Mouse (Mus musculus): ENCODE results near the gene Rsf1. TPM values are rescaled to one million over a fixed set of nuclear protein-coding genes. Genes with fewer than 3 reads are reported as not detected.

Rsf1 gene
- polyA plus RNA-seq, 1 experiment = 15.2 TPM

GRCm38 (mm10) chr7:97714651-97715050 is 135.0 kb downstream of the Rsf1 start:
- WGBS = 96% methylated on average over 5 of the region's 5 CpGs
- no peaks in the 10 kb centered on the region for H3K4me1 ChIP-seq (ENCODE audit: control insufficient read depth, insufficient read depth, low read length)

GRCm38 (mm10) chr7:97717326-97717725 is 137.6 kb downstream of the Rsf1 start:
- no peaks in the 10 kb centered on the region for H3K4me1 ChIP-seq (ENCODE audit: control insufficient read depth, insufficient read depth, low read length)
- DNase-seq = no peak
- WGBS = 90% methylated on average over 1 of the region's 1 CpGs
- H3K27ac ChIP-seq (ENCODE audit: insufficient read depth, low read length) = no peak overlapping the region
- no peak overlapping the region for H3K4me3 ChIP-seq (replicated peaks; ENCODE audit: insufficient read depth, low read depth, low read length)
- no peaks in the 10 kb centered on the region for H3K27me3 ChIP-seq (ENCODE audit: control insufficient read depth, insufficient read depth, low read length)
- TF ChIP-seq POLR2A (IDR thresholded peaks at IDR 0.05; ENCODE audit: borderline replicate concordance, insufficient read depth, low read length) = no peak
- TF ChIP-seq CTCF (IDR thresholded peaks at IDR 0.05; ENCODE audit: borderline replicate concordance, insufficient read depth, low read depth, low read length) = no peak

More at GRCm38 (mm10) chr7:97714651-97715050, 135.0 kb downstream of the Rsf1 start:
- no peak for DNase-seq
- TF ChIP-seq CTCF (IDR thresholded peaks at IDR 0.05; ENCODE audit: borderline replicate concordance, insufficient read depth, low read depth, low read length) (no peak), POLR2A (IDR thresholded peaks at IDR 0.05; ENCODE audit: borderline replicate concordance, insufficient read depth, low read length) (no peak)
- Histone ChIP-seq H3K27ac (ENCODE audit: insufficient read depth, low read length) (no peak overlapping the region), H3K4me3 (replicated peaks; ENCODE audit: insufficient read depth, low read depth, low read length) (no peak overlapping the region), H3K27me3 (ENCODE audit: control insufficient read depth, insufficient read depth, low read length) (no peaks in the 10 kb centered on the region)

- WGBS = 70% methylated on average over 5 of the region's 5 CpGs
- no peak overlapping the region for H3K27ac ChIP-seq (ENCODE audit: insufficient read depth, low read length)
- H3K4me1 ChIP-seq (ENCODE audit: control insufficient read depth, insufficient read depth, low read length) = no peaks in the 10 kb centered on the region
- no peak overlapping the region for H3K4me3 ChIP-seq (replicated peaks; ENCODE audit: insufficient read depth, low read depth, low read length)
- no peaks in the 10 kb centered on the region for H3K27me3 ChIP-seq (ENCODE audit: control insufficient read depth, insufficient read depth, low read length)
- DNase-seq = no peak
- TF ChIP-seq CTCF (IDR thresholded peaks at IDR 0.05; ENCODE audit: borderline replicate concordance, insufficient read depth, low read depth, low read length) = no peak
- TF ChIP-seq POLR2A (IDR thresholded peaks at IDR 0.05; ENCODE audit: borderline replicate concordance, insufficient read depth, low read length) = no peak
Measured at GRCm38 (mm10) chr7:97719078-97719477, 139.4 kb downstream of the Rsf1 start.

GRCm38 (mm10) chr7:97720109-97720508 is 140.4 kb downstream of the Rsf1 start:
- no peak overlapping the region for H3K4me3 ChIP-seq (replicated peaks; ENCODE audit: insufficient read depth, low read depth, low read length)
- WGBS = 79% methylated on average over 5 of the region's 5 CpGs
- H3K27me3 ChIP-seq (ENCODE audit: control insufficient read depth, insufficient read depth, low read length) = no peaks in the 10 kb centered on the region
- DNase-seq = no peak
- TF ChIP-seq POLR2A (IDR thresholded peaks at IDR 0.05; ENCODE audit: borderline replicate concordance, insufficient read depth, low read length) (no peak), CTCF (IDR thresholded peaks at IDR 0.05; ENCODE audit: borderline replicate concordance, insufficient read depth, low read depth, low read length) (no peak)
- no peaks in the 10 kb centered on the region for H3K4me1 ChIP-seq (ENCODE audit: control insufficient read depth, insufficient read depth, low read length)
- no peak overlapping the region for H3K27ac ChIP-seq (ENCODE audit: insufficient read depth, low read length)

GRCm38 (mm10) chr7:97722278-97722918 is 142.7 kb downstream of the Rsf1 start:
- H3K27me3 ChIP-seq (ENCODE audit: control insufficient read depth, insufficient read depth, low read length) = no peaks in the 10 kb centered on the region
- no peak overlapping the region for H3K4me3 ChIP-seq (replicated peaks; ENCODE audit: insufficient read depth, low read depth, low read length)
- 93% methylated on average over 7 of the region's 7 CpGs for WGBS
- H3K27ac ChIP-seq (ENCODE audit: insufficient read depth, low read length) = no peak overlapping the region
- TF ChIP-seq POLR2A (IDR thresholded peaks at IDR 0.05; ENCODE audit: borderline replicate concordance, insufficient read depth, low read length) (no peak), CTCF (IDR thresholded peaks at IDR 0.05; ENCODE audit: borderline replicate concordance, insufficient read depth, low read depth, low read length) (no peak)
- no peaks in the 10 kb centered on the region for H3K4me1 ChIP-seq (ENCODE audit: control insufficient read depth, insufficient read depth, low read length)
- no peak for DNase-seq

- 82% methylated on average over 11 of the region's 11 CpGs for WGBS
- Histone ChIP-seq H3K4me3 (replicated peaks; ENCODE audit: insufficient read depth, low read depth, low read length) (no peak overlapping the region), H3K4me1 (ENCODE audit: control insufficient read depth, insufficient read depth, low read length) (0 out of 2 replicates have a peak, but pooled peaks cover under 1% of the 10 kb centered on the region), H3K27me3 (ENCODE audit: control insufficient read depth, insufficient read depth, low read length) (no peaks in the 10 kb centered on the region), H3K27ac (ENCODE audit: insufficient read depth, low read length) (no peak overlapping the region)
- TF ChIP-seq POLR2A (IDR thresholded peaks at IDR 0.05; ENCODE audit: borderline replicate concordance, insufficient read depth, low read length) (no peak), CTCF (IDR thresholded peaks at IDR 0.05; ENCODE audit: borderline replicate concordance, insufficient read depth, low read depth, low read length) (no peak)
- DNase-seq = no peak
Measured at GRCm38 (mm10) chr7:97723646-97724538, 144.2 kb downstream of the Rsf1 start.

- no peak for DNase-seq
- 98% methylated on average over 6 of the region's 6 CpGs for WGBS
- Histone ChIP-seq H3K27me3 (ENCODE audit: control insufficient read depth, insufficient read depth, low read length) (no peaks in the 10 kb centered on the region), H3K4me1 (ENCODE audit: control insufficient read depth, insufficient read depth, low read length) (0 out of 2 replicates have a peak, but pooled peaks cover 3% of the 10 kb centered on the region), H3K4me3 (replicated peaks; ENCODE audit: insufficient read depth, low read depth, low read length) (no peak overlapping the region), H3K27ac (ENCODE audit: insufficient read depth, low read length) (no peak overlapping the region)
- no peak for TF ChIP-seq POLR2A (IDR thresholded peaks at IDR 0.05; ENCODE audit: borderline replicate concordance, insufficient read depth, low read length)
- no peak for TF ChIP-seq CTCF (IDR thresholded peaks at IDR 0.05; ENCODE audit: borderline replicate concordance, insufficient read depth, low read depth, low read length)
Measured at GRCm38 (mm10) chr7:97725401-97725800, 145.7 kb downstream of the Rsf1 start.
